Mouse (Mus musculus) left cerebral cortex, postnatal 36 days (tissue): ENCODE data around the gene Smox. TPM values are rescaled to one million over a fixed set of nuclear protein-coding genes. Genes with fewer than 3 reads are reported as not detected.
A peak's percentile ranks its signal among the peaks of the same experiment; 100 is the strongest.

Experiments used
- DNase-seq, 2 experiments: peaks; one replicate each; pipeline ENCODE4 v3.0.0; 2021 to 2022; ENCODE audit warnings: low spot score in 2 of 2, mixed read lengths in 1 of 2
- intact Hi-C: fragments of 180-260 bp; cut with DNase I; formaldehyde crosslinking; loops from one replicate; pipeline ENCODE4 v1.15.1; 2025
- total RNA-seq, 2 experiments: library from RNA; stranded (reverse); gene quantifications; 2 replicates each; pipeline ENCODE4 v1.2.3; 2021

Smox gene
- total RNA-seq, 2 experiments from 2014 or later, result 67.0 to 78.1 TPM

- DNase-seq, result no peak
- intact Hi-C loops, result no loop called here
Measured at GRCm38 (mm10) chr2:131506358-131506757, 15.1 kb downstream of the Smox start.

- intact Hi-C loops, result no loop called here
Measured at GRCm38 (mm10) chr2:131508501-131508900, 17.2 kb downstream of the Smox start.

GRCm38 (mm10) chr2:131509671-131510313 is 18.5 kb downstream of the Smox start:
- DNase-seq, result peak; percentile 58 to 59
- intact Hi-C loops, result loop anchor here (1.0 kb wide), 1 partner anchor 86 kb away; no protein-coding TSS in a partner anchor

More at GRCm38 (mm10) chr2:131508501-131508900, 17.2 kb downstream of the Smox start:
- DNase-seq, result peak; percentile 28 to 40

GRCm38 (mm10) chr2:131510531-131510930 is 19.2 kb downstream of the Smox start:
- intact Hi-C loops, result no loop called here
- no peak for DNase-seq

GRCm38 (mm10) chr2:131513477-131513876 is 22.2 kb downstream of the Smox start:
- DNase-seq, result no peak
- intact Hi-C loops, result no loop called here

- DNase-seq, result no peak
- intact Hi-C loops, result no loop called here
Measured at GRCm38 (mm10) chr2:131514055-131514621, 22.8 kb downstream of the Smox start.

GRCm38 (mm10) chr2:131517550-131517949 is 26.3 kb downstream of the Smox start:
- no peak for DNase-seq
- intact Hi-C loops, result no loop called here

GRCm38 (mm10) chr2:131518790-131519189 is 27.5 kb downstream of the Smox start:
- no peak for DNase-seq
- intact Hi-C loops, result no loop called here

GRCm38 (mm10) chr2:131520743-131521142 is 29.4 kb downstream of the Smox start:
- no peak for DNase-seq
- intact Hi-C loops, result loop anchor here (10.0 kb wide), 1 partner anchor 426 kb away; no protein-coding TSS in a partner anchor

- intact Hi-C loops, result loop anchor here (5.0 to 10.0 kb wide), 2 partner anchors 105 to 432 kb away; no protein-coding TSS in a partner anchor
- DNase-seq, result no peak
Measured at GRCm38 (mm10) chr2:131527061-131527460, 35.8 kb downstream of the Smox start.

- intact Hi-C loops, result loop anchor here (5.0 to 10.0 kb wide), 2 partner anchors 108 to 435 kb away; no protein-coding TSS in a partner anchor
- peak in 1 of 2 experiments; percentile 52 for DNase-seq
Measured at GRCm38 (mm10) chr2:131529898-131530622, 38.8 kb downstream of the Smox start.

GRCm38 (mm10) chr2:131530623-131531008 is 39.3 kb downstream of the Smox start:
- DNase-seq, result peak in 1 of 2 experiments; percentile 41
- intact Hi-C loops, result no loop called here

- intact Hi-C loops, result no loop called here
- DNase-seq, result no peak
Measured at GRCm38 (mm10) chr2:131531271-131531670, 40.0 kb downstream of the Smox start.

GRCm38 (mm10) chr2:131535168-131535567 is 43.9 kb downstream of the Smox start:
- intact Hi-C loops, result no loop called here
- no peak for DNase-seq

- DNase-seq, result no peak
- intact Hi-C loops, result no loop called here
Measured at GRCm38 (mm10) chr2:131538341-131538740, 47.0 kb downstream of the Smox start.

- no peak for DNase-seq
- intact Hi-C loops, result no loop called here
Measured at GRCm38 (mm10) chr2:131539780-131540179, 48.5 kb downstream of the Smox start.

- no peak for DNase-seq
- intact Hi-C loops, result no loop called here
Measured at GRCm38 (mm10) chr2:131541686-131542085, 50.4 kb downstream of the Smox start.

GRCm38 (mm10) chr2:131542531-131542930 is 51.2 kb downstream of the Smox start:
- DNase-seq, result no peak
- intact Hi-C loops, result no loop called here

GRCm38 (mm10) chr2:131545386-131546307 is 54.4 kb downstream of the Smox start:
- peak; percentile 49 to 59 for DNase-seq
- intact Hi-C loops, result loop anchor here (1.0 to 5.0 kb wide), 3 partner anchors 122 to 267 kb away; no protein-coding TSS in a partner anchor
